Mouse (Mus musculus) lung, adult 2 months (tissue): ENCODE data around the gene Glcci1. TPM values are rescaled to one million over a fixed set of nuclear protein-coding genes. Genes with fewer than 3 reads are reported as not detected.

Experiments
- DNase-seq: peaks from one replicate; pipeline ENCODE4 v3.0.0; 2022
- H3K4me1 ChIP-seq: fragments of 200-500 bp; 2 replicates; pipeline ENCODE4 v1.6.1; 2011; ENCODE audit warnings: low read length; ENCODE audit not compliant: control insufficient read depth, insufficient read depth
- H3K4me3 ChIP-seq: fragments of 200-500 bp; replicated peaks from 2 replicates; pipeline ENCODE3; 2011; ENCODE audit warnings: low read depth, mild to moderate bottlenecking, control low read depth, low read length; ENCODE audit errors: extremely low read depth
- CTCF ChIP-seq: fragments of 200-500 bp; IDR thresholded peaks from 2 replicates; pipeline ENCODE4 v1.5.1; 2011; ENCODE audit warnings: mild to moderate bottlenecking, low read length, control low read depth; ENCODE audit not compliant: insufficient read depth
- POLR2A ChIP-seq: fragments of 200-500 bp; IDR thresholded peaks from 2 replicates; pipeline ENCODE4 v1.6.1; 2011; ENCODE audit warnings: low read depth, mild to moderate bottlenecking, control low read depth, low read length, borderline replicate concordance; ENCODE audit errors: extremely low read depth
- WGBS: fragments of 180-500 bp; shearing (Covaris S2); methylation state at CpG from one replicate; pipeline ENCODE4 v1.1.7; 2018; 5-methylcytosine and 5-hydroxymethylcytosine counted together
- polyA plus RNA-seq: library from polyadenylated mRNA; depleted of rRNA; stranded (reverse); fragments of >200 nt; gene quantifications from 2 replicates; pipeline ENCODE4 v1.2.3, GENCODE M21; 2012

Glcci1 gene
- polyA plus RNA-seq, 1 experiment, result 13.0 TPM

- TF ChIP-seq POLR2A (no peak), CTCF (no peak)
- no peak for DNase-seq
Observed at GRCm38 (mm10) chr6:8489938-8490585, 19.3 kb upstream of the Glcci1 start.

GRCm38 (mm10) chr6:8492248-8492647 is 17.2 kb upstream of the Glcci1 start:
- Histone ChIP-seq H3K4me1 (peaks cover 3% of the 10 kb centered on the region; the same call in 1 of the 2 replicates), H3K4me3 (no peak overlapping the region)
- DNase-seq, result no peak
- no peak for TF ChIP-seq POLR2A
- TF ChIP-seq CTCF, result no peak
- 90% methylated on average over 3 of the region's 3 CpGs for WGBS

More at GRCm38 (mm10) chr6:8489938-8490585, 19.3 kb upstream of the Glcci1 start:
- 88% methylated on average over 1 of the region's 1 CpGs for WGBS
- Histone ChIP-seq H3K4me3 (no peak overlapping the region), H3K4me1 (peaks cover 3% of the 10 kb centered on the region; the same call in 1 of the 2 replicates)

- DNase-seq, result no peak
- H3K4me1 ChIP-seq, result peaks cover 3% of the 10 kb centered on the region; the same call in 1 of the 2 replicates
- TF ChIP-seq CTCF (no peak), POLR2A (no peak)
- 65% methylated on average over 5 of the region's 5 CpGs for WGBS
- no peak overlapping the region for H3K4me3 ChIP-seq
Observed at GRCm38 (mm10) chr6:8495109-8495826, 14.1 kb upstream of the Glcci1 start.

GRCm38 (mm10) chr6:8495827-8496222 is 13.6 kb upstream of the Glcci1 start:
- H3K4me3 ChIP-seq, result no peak overlapping the region
- no peak for DNase-seq
- H3K4me1 ChIP-seq, result peaks cover 3% of the 10 kb centered on the region; the same call in 1 of the 2 replicates
- WGBS, result 52% methylated on average over 4 of the region's 4 CpGs
- no peak for TF ChIP-seq POLR2A
- no peak for TF ChIP-seq CTCF

GRCm38 (mm10) chr6:8497234-8497867 is 12.0 kb upstream of the Glcci1 start:
- peaks cover 3% of the 10 kb centered on the region; the same call in 1 of the 2 replicates for H3K4me1 ChIP-seq
- no peak overlapping the region for H3K4me3 ChIP-seq
- WGBS, result 72% methylated on average over 6 of the region's 6 CpGs
- TF ChIP-seq POLR2A (no peak), CTCF (no peak)
- DNase-seq, result no peak

- Histone ChIP-seq H3K4me3 (no peak overlapping the region), H3K4me1 (peaks cover 3% of the 10 kb centered on the region; the same call in 1 of the 2 replicates)
- no peak for DNase-seq
- WGBS, result 61% methylated on average over 6 of the region's 6 CpGs
- TF ChIP-seq CTCF (no peak), POLR2A (no peak)
Observed at GRCm38 (mm10) chr6:8497868-8498257, 11.5 kb upstream of the Glcci1 start.

GRCm38 (mm10) chr6:8498961-8499360 is 10.4 kb upstream of the Glcci1 start:
- 80% methylated on average over 3 of the region's 3 CpGs for WGBS
- H3K4me3 ChIP-seq, result no peak overlapping the region
- H3K4me1 ChIP-seq, result peaks cover 3% of the 10 kb centered on the region; the same call in 1 of the 2 replicates
- no peak for DNase-seq
- TF ChIP-seq CTCF (no peak), POLR2A (no peak)

GRCm38 (mm10) chr6:8503953-8504352 is 5.4 kb upstream of the Glcci1 start:
- Histone ChIP-seq H3K4me3 (no peak overlapping the region), H3K4me1 (peaks cover 3% of the 10 kb centered on the region)
- TF ChIP-seq CTCF (no peak), POLR2A (no peak)
- DNase-seq, result no peak
- WGBS, result 17% methylated on average over 3 of the region's 3 CpGs

GRCm38 (mm10) chr6:8504521-8505228 is 4.7 kb upstream of the Glcci1 start:
- Histone ChIP-seq H3K4me3 (no peak overlapping the region), H3K4me1 (peaks cover 3% of the 10 kb centered on the region)
- TF ChIP-seq POLR2A (no peak), CTCF (no peak)
- no peak for DNase-seq
- WGBS, result 53% methylated on average over 6 of the region's 6 CpGs
